Mouse (Mus musculus): ENCODE measurements at regions not wholly inside any gene's neighbourhood (a gene's known extent, or its start where the extent isn't known, plus 50 kb on each side); places are given as distances from the start of the nearest gene placed in this dataset.

GRCm38 (mm10) chr13:72365534-72366271, 262.9 kb upstream of the Irx2 start:
- Histone ChIP-seq H3K27ac (ENCODE audit: low read depth) (no peak overlapping the region), H3K4me3 (ENCODE audit: low read depth, low read length) (no peak overlapping the region), H3K4me2 (ENCODE audit: low read length) (peak overlapping the region; percentile 20; the same call in 1 of the 2 replicates), H3K27me3 (replicated peaks; ENCODE audit: control insufficient read depth, insufficient read depth, low read length) (peaks cover 25% of the 10 kb centered on the region), H3K9ac (ENCODE audit: low read length) (no peak overlapping the region), H3K36me3 (ENCODE audit: control insufficient read depth, insufficient read depth, low read length) (no peaks in the 10 kb centered on the region), H3K9me3 (ENCODE audit: control insufficient read depth, low read length) (no peaks in the 10 kb centered on the region), H3K4me1 (replicated peaks; ENCODE audit: control insufficient read depth, insufficient read depth, low read length) (peaks cover 8% of the 10 kb centered on the region; the same call in 1 of the 2 replicates)
- DNase-seq (ENCODE audit: low spot score), result no peak
- 12% methylated on average over 24 of the region's 24 CpGs for WGBS
- ATAC-seq (replicated peaks; ENCODE audit: low FRiP score, low TSS enrichment, low read depth), result no peak

GRCm38 (mm10) chr13:72366281-72366680, 262.3 kb upstream of the Irx2 start:
- DNase-seq (ENCODE audit: low spot score), result no peak
- Histone ChIP-seq H3K27me3 (replicated peaks; ENCODE audit: control insufficient read depth, insufficient read depth, low read length) (peaks cover 25% of the 10 kb centered on the region), H3K4me1 (replicated peaks; ENCODE audit: control insufficient read depth, insufficient read depth, low read length) (peaks cover 8% of the 10 kb centered on the region; the same call in 1 of the 2 replicates), H3K9ac (ENCODE audit: low read length) (no peak overlapping the region), H3K9me3 (ENCODE audit: control insufficient read depth, low read length) (no peaks in the 10 kb centered on the region), H3K27ac (ENCODE audit: low read depth) (no peak overlapping the region), H3K4me2 (ENCODE audit: low read length) (peak overlapping the region; percentile 20; the same call in 1 of the 2 replicates), H3K36me3 (ENCODE audit: control insufficient read depth, insufficient read depth, low read length) (no peaks in the 10 kb centered on the region), H3K4me3 (ENCODE audit: low read depth, low read length) (no peak overlapping the region)
- WGBS, result 16% methylated on average over 11 of the region's 11 CpGs
- 0 out of 2 replicates have a peak, but pooled peaks have one; percentile 32 for ATAC-seq (replicated peaks; ENCODE audit: low FRiP score, low TSS enrichment, low read depth)

DNA sequence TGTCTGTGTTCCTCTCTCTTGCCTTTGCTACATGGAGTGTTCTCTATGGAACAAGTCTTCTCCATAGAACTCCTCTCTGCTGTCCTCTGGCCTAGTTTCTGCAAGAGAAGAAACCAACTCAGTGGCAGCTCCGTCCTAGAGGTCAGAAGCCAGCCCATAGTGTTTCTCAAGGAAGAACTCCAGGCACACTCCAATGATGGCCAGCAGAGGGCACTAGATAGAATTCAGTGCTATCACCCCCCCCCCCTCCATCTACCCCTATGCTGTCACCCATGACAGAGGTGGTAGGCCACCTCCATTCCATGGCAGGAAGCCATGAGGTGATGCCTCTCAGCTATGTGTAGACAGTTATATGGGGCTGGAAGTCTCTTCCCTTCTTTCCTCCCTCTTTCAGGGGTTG, 258.5 kb upstream of the Irx2 start:
- peaks cover 16% of the 10 kb centered on the region for H3K27me3 ChIP-seq (replicated peaks; ENCODE audit: control insufficient read depth, insufficient read depth, low read length)
- peaks cover 8% of the 10 kb centered on the region; the same call in 1 of the 2 replicates for H3K4me1 ChIP-seq (replicated peaks; ENCODE audit: control insufficient read depth, insufficient read depth, low read length)
- no peak overlapping the region for H3K27ac ChIP-seq (ENCODE audit: low read depth)
- 91% methylated on average over 1 of the region's 1 CpGs for WGBS
- H3K36me3 ChIP-seq (ENCODE audit: control insufficient read depth, insufficient read depth, low read length), result no peaks in the 10 kb centered on the region
- H3K9me3 ChIP-seq (ENCODE audit: control insufficient read depth, low read length), result no peaks in the 10 kb centered on the region
- no peak overlapping the region for H3K4me2 ChIP-seq (ENCODE audit: low read length)
- no peak overlapping the region for H3K9ac ChIP-seq (ENCODE audit: low read length)
- ATAC-seq (replicated peaks; ENCODE audit: low FRiP score, low TSS enrichment, low read depth), result no peak
- no peak overlapping the region for H3K4me3 ChIP-seq (ENCODE audit: low read depth, low read length)
- no peak for DNase-seq (ENCODE audit: low spot score)

- H3K9ac ChIP-seq (ENCODE audit: low read length), result no peak overlapping the region
- H3K9me3 ChIP-seq (ENCODE audit: control insufficient read depth, low read length), result no peaks in the 10 kb centered on the region
- H3K4me3 ChIP-seq (ENCODE audit: low read depth, low read length), result no peak overlapping the region
- no peak for ATAC-seq (replicated peaks; ENCODE audit: low FRiP score, low TSS enrichment, low read depth)
- H3K27ac ChIP-seq (ENCODE audit: low read depth), result no peak overlapping the region
- H3K4me1 ChIP-seq (replicated peaks; ENCODE audit: control insufficient read depth, insufficient read depth, low read length), result peaks cover 8% of the 10 kb centered on the region; the same call in 1 of the 2 replicates
- H3K4me2 ChIP-seq (ENCODE audit: low read length), result no peak overlapping the region
- no peak for DNase-seq (ENCODE audit: low spot score)
- 41% methylated on average over 5 of the region's 5 CpGs for WGBS
- H3K36me3 ChIP-seq (ENCODE audit: control insufficient read depth, insufficient read depth, low read length), result no peaks in the 10 kb centered on the region
- peaks cover 8% of the 10 kb centered on the region for H3K27me3 ChIP-seq (replicated peaks; ENCODE audit: control insufficient read depth, insufficient read depth, low read length)
Measured at GRCm38 (mm10) chr13:72370997-72371396, 257.6 kb upstream of the Irx2 start.

GRCm38 (mm10) chr13:72393366-72393765, 235.3 kb upstream of the Irx2 start:
- no peak overlapping the region for H3K4me2 ChIP-seq (ENCODE audit: low read length)
- H3K4me1 ChIP-seq (replicated peaks; ENCODE audit: control insufficient read depth, insufficient read depth, low read length), result no peaks in the 10 kb centered on the region
- DNase-seq (ENCODE audit: low spot score), result no peak
- no peak overlapping the region for H3K27ac ChIP-seq (ENCODE audit: low read depth)
- no peaks in the 10 kb centered on the region for H3K27me3 ChIP-seq (replicated peaks; ENCODE audit: control insufficient read depth, insufficient read depth, low read length)
- no peak for ATAC-seq (replicated peaks; ENCODE audit: low FRiP score, low TSS enrichment, low read depth)
- H3K36me3 ChIP-seq (ENCODE audit: control insufficient read depth, insufficient read depth, low read length), result no peaks in the 10 kb centered on the region
- no peak overlapping the region for H3K9ac ChIP-seq (ENCODE audit: low read length)
- WGBS, result 93% methylated on average over 2 of the region's 2 CpGs
- no peak overlapping the region for H3K4me3 ChIP-seq (ENCODE audit: low read depth, low read length)
- no peaks in the 10 kb centered on the region for H3K9me3 ChIP-seq (ENCODE audit: control insufficient read depth, low read length)

DNA sequence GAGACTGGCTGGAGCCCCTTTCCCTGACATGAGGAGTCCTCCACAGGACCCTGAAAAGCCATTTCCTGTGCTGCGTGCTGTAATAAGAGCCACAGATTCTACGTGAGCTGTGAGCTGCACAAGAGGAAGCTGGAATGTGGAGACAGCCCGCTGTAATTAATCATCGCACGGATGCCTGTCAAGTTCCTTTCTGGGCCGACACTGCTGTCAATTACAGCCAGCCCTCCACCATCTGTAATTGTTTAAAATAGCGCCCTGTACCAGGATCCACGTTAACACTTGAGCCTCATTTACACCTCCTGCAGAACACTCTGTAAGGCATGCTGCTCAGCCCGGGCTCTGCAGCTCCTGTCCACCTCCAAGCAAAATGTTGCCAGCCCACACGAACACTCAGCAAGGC, 227.9 kb upstream of the Irx2 start:
- H3K4me2 ChIP-seq (ENCODE audit: low read length), result no peak overlapping the region
- no peak overlapping the region for H3K27ac ChIP-seq (ENCODE audit: low read depth)
- H3K4me3 ChIP-seq (ENCODE audit: low read depth, low read length), result no peak overlapping the region
- H3K36me3 ChIP-seq (ENCODE audit: control insufficient read depth, insufficient read depth, low read length), result no peaks in the 10 kb centered on the region
- no peak overlapping the region for H3K9ac ChIP-seq (ENCODE audit: low read length)
- H3K9me3 ChIP-seq (ENCODE audit: control insufficient read depth, low read length), result no peaks in the 10 kb centered on the region
- DNase-seq (ENCODE audit: low spot score) (peak; percentile 53), ATAC-seq (replicated peaks; ENCODE audit: low FRiP score, low TSS enrichment, low read depth) (no peak)
- no peaks in the 10 kb centered on the region for H3K27me3 ChIP-seq (replicated peaks; ENCODE audit: control insufficient read depth, insufficient read depth, low read length)
- WGBS, result 13% methylated on average over 10 of the region's 10 CpGs
- peaks cover 6% of the 10 kb centered on the region; the same call in 1 of the 2 replicates for H3K4me1 ChIP-seq (replicated peaks; ENCODE audit: control insufficient read depth, insufficient read depth, low read length)

DNA sequence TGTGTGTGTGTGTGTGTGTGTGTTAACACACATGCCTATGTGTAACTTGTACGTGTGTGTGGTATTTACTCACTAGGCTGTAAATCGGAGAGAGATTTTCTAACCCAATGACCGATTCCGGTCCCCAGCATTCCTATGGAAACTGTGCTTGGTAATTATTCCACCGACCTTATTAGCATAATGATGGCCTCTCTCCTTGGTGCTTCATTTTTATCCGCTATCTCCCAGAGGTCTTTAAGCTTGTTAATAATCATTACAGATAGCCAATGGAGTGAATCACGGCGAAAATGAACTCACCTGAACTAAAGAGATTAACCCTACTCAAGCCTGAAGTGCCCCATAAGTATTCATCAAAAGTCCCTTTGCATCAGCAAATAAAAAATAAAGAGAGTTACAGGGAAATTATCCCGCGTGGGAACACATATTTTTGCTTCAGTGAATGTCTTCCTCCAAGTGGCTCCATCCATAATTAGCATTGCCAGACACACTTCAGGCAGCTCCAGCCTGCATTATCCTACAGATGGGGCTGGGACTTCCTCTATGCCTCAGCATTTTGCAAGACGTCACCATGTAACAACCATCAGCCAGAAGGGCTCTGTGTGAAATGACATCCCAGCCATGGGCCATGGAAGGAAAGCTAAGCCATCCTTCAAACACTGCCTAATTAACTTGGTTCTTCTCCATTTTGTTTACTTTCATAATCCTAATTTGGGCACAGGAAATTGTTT, 219.2 kb upstream of the Irx2 start:
- H3K36me3 ChIP-seq (ENCODE audit: control insufficient read depth, insufficient read depth, low read length), result no peaks in the 10 kb centered on the region

DNA sequence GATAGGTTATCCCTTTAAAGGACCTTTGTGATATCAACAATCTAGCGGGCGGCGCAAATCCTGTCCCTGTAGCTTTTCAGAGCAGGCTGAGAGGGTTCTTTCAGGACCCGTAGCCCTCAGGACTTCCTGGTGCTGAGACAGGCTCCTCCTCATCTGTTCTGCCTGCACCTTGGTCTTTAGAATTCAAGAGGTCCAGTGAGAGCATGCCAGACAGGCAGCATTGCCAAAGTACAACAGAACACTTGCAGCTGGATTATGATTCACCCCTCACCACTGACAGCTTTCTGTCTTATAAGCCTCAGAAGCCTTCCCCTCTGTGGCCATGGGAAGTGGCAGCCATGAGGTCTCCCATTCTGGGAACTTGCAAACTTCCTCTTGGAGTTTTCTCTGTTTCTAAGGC, 216.0 kb upstream of the Irx2 start:
- DNase-seq (ENCODE audit: low spot score) (no peak), ATAC-seq (replicated peaks; ENCODE audit: low FRiP score, low TSS enrichment, low read depth) (no peak)
- 90% methylated on average over 4 of the region's 4 CpGs for WGBS
- Histone ChIP-seq H3K4me2 (ENCODE audit: low read length) (no peak overlapping the region), H3K36me3 (ENCODE audit: control insufficient read depth, insufficient read depth, low read length) (no peaks in the 10 kb centered on the region), H3K9ac (ENCODE audit: low read length) (no peak overlapping the region), H3K4me1 (replicated peaks; ENCODE audit: control insufficient read depth, insufficient read depth, low read length) (no peaks in the 10 kb centered on the region), H3K27me3 (replicated peaks; ENCODE audit: control insufficient read depth, insufficient read depth, low read length) (no peaks in the 10 kb centered on the region), H3K9me3 (ENCODE audit: control insufficient read depth, low read length) (no peaks in the 10 kb centered on the region), H3K4me3 (ENCODE audit: low read depth, low read length) (no peak overlapping the region), H3K27ac (ENCODE audit: low read depth) (no peak overlapping the region)

More for the DNA sequence above, 219.2 kb upstream of the Irx2 start:
- Histone ChIP-seq H3K4me3 (ENCODE audit: low read depth, low read length) (no peak overlapping the region), H3K9me3 (ENCODE audit: control insufficient read depth, low read length) (no peaks in the 10 kb centered on the region), H3K4me1 (replicated peaks; ENCODE audit: control insufficient read depth, insufficient read depth, low read length) (no peaks in the 10 kb centered on the region), H3K9ac (ENCODE audit: low read length) (no peak overlapping the region), H3K4me2 (ENCODE audit: low read length) (no peak overlapping the region), H3K27me3 (replicated peaks; ENCODE audit: control insufficient read depth, insufficient read depth, low read length) (no peaks in the 10 kb centered on the region), H3K27ac (ENCODE audit: low read depth) (no peak overlapping the region)
- no peak for ATAC-seq (replicated peaks; ENCODE audit: low FRiP score, low TSS enrichment, low read depth)
- 81% methylated on average over 11 of the region's 11 CpGs for WGBS
- no peak for DNase-seq (ENCODE audit: low spot score)
